Mouse (Mus musculus) lung, postnatal 0 days (tissue): ENCODE data around the gene Abcb7. TPM values are rescaled to one million over a fixed set of nuclear protein-coding genes. Genes with fewer than 3 reads are reported as not detected.
A peak's percentile ranks its signal among the peaks of the same experiment; 100 is the strongest.
"Not testable (repeated sequence)": the region's sequence is repeated elsewhere in the genome, so short reads cannot be mapped to it uniquely, and the experiment has no call there.

Experiments
- ATAC-seq: fragments of 200-750 bp; cut with Nextera tagmentation; 2 replicates; pipeline ENCODE4 v1.8.0; 2017; ENCODE audit warnings: moderate library complexity
- DNase-seq: peaks from one replicate; pipeline ENCODE4 v3.0.0-alpha.2; 2016; ENCODE audit warnings: low spot score
- H3K27ac ChIP-seq: fragments of 300-500 bp; sonication (generic); 2 replicates; pipeline ENCODE4 v1.5.1; 2014; ENCODE audit warnings: antibody characterized with exemption, mild to moderate bottlenecking, low read length, mixed read lengths
- H3K27me3 ChIP-seq: fragments of 300-500 bp; sonication (generic); replicated peaks from 2 replicates; pipeline ENCODE4 v1.6.1; 2014; ENCODE audit warnings: low read length, mixed read lengths; ENCODE audit not compliant: insufficient read depth
- H3K36me3 ChIP-seq: fragments of 300-500 bp; sonication (generic); 2 replicates; pipeline ENCODE4 v1.6.1; 2014; ENCODE audit warnings: low read length, mixed read lengths; ENCODE audit not compliant: insufficient read depth
- H3K4me1 ChIP-seq: fragments of 300-500 bp; sonication (generic); 2 replicates; pipeline ENCODE4 v1.6.1; 2014; ENCODE audit warnings: antibody characterized with exemption, low read depth, low read length, mixed read lengths; ENCODE audit not compliant: insufficient read depth
- H3K4me2 ChIP-seq: fragments of 300-500 bp; sonication (generic); replicated peaks from 2 replicates; pipeline ENCODE4 v1.6.1; 2014; ENCODE audit warnings: low read depth, mild to moderate bottlenecking, low read length, moderate library complexity, mixed read lengths
- H3K4me3 ChIP-seq: fragments of 300-500 bp; sonication (generic); 2 replicates; pipeline ENCODE4 v1.5.1; 2014; ENCODE audit warnings: low read depth, low read length
- H3K9ac ChIP-seq: fragments of 300-500 bp; sonication (generic); replicated peaks from 2 replicates; pipeline ENCODE4 v1.6.1; 2014; ENCODE audit warnings: low read depth, mild to moderate bottlenecking
- H3K9me3 ChIP-seq: fragments of 300-500 bp; sonication (generic); 2 replicates; pipeline ENCODE4 v1.6.1; 2016; ENCODE audit warnings: low read length, mixed read lengths
- CTCF ChIP-seq: IDR thresholded peaks from 2 replicates; pipeline ENCODE4 v1.5.1; 2016; ENCODE audit warnings: antibody characterized with exemption, mild to moderate bottlenecking
- EP300 ChIP-seq: IDR thresholded peaks from 2 replicates; pipeline ENCODE4 v1.6.1; 2016; ENCODE audit warnings: antibody characterized with exemption, mild to moderate bottlenecking, control low read depth
- WGBS: fragments of 180-500 bp; shearing (Covaris S2); extraction: QIAGEN DNeasy Blood & Tissue Kit; methylation state at CpG from one replicate; pipeline ENCODE4 v1.1.7; 2014; 5-methylcytosine and 5-hydroxymethylcytosine counted together
- polyA plus RNA-seq: library from polyadenylated mRNA; unstranded; fragments of >200 nt; fragmentation: Nextera tagmentation; extraction: Ambion mirVana; gene quantifications from 2 replicates; pipeline ENCODE4 v1.2.1, GENCODE M21; 2015

Gene Abcb7
- polyA plus RNA-seq, 1 experiment from 2014 or later = 3.4 TPM

- Histone ChIP-seq H3K27me3 (no peaks in the 10 kb centered on the region), H3K27ac (no peak overlapping the region), H3K9me3 (no peaks in the 10 kb centered on the region), H3K4me3 (no peak overlapping the region), H3K9ac (no peak overlapping the region), H3K36me3 (no peaks in the 10 kb centered on the region), H3K4me2 (no peak overlapping the region), H3K4me1 (no peaks in the 10 kb centered on the region)
- TF ChIP-seq CTCF (no peak), EP300 (no peak)
- DNase-seq (no peak), ATAC-seq (no peak)
Measured at GRCm38 (mm10) chrX:104408137-104408536, 5.5 kb downstream of the Abcb7 start.

GRCm38 (mm10) chrX:104402463-104402862 is 11.2 kb downstream of the Abcb7 start:
- H3K27ac ChIP-seq = no peak overlapping the region
- ATAC-seq (no peak), DNase-seq (no peak)
- H3K9ac ChIP-seq = no peak overlapping the region
- H3K36me3 ChIP-seq = no peaks in the 10 kb centered on the region
- no peaks in the 10 kb centered on the region for H3K27me3 ChIP-seq
- H3K4me2 ChIP-seq = no peak overlapping the region
- H3K4me1 ChIP-seq = no peaks in the 10 kb centered on the region
- TF ChIP-seq EP300 (no peak), CTCF (no peak)
- no peaks in the 10 kb centered on the region for H3K9me3 ChIP-seq
- no peak overlapping the region for H3K4me3 ChIP-seq
- WGBS = 66% methylated on average over 5 of the region's 5 CpGs

- Histone ChIP-seq H3K27ac (no peak overlapping the region), H3K36me3 (no peaks in the 10 kb centered on the region), H3K9ac (no peak overlapping the region), H3K4me1 (no peaks in the 10 kb centered on the region), H3K9me3 (no peaks in the 10 kb centered on the region), H3K4me3 (no peak overlapping the region), H3K4me2 (no peak overlapping the region), H3K27me3 (no peaks in the 10 kb centered on the region)
- DNase-seq (no peak), ATAC-seq (no peak)
- WGBS = 42% methylated on average over 1 of the region's 1 CpGs
- TF ChIP-seq EP300 (no peak), CTCF (no peak)
Measured at GRCm38 (mm10) chrX:104401134-104401533, 12.5 kb downstream of the Abcb7 start.

GRCm38 (mm10) chrX:104397526-104397925 is 16.1 kb downstream of the Abcb7 start:
- TF ChIP-seq CTCF (no peak), EP300 (no peak)
- H3K4me2 ChIP-seq = no peak overlapping the region
- no peak overlapping the region for H3K9ac ChIP-seq
- DNase-seq = no peak
- ATAC-seq = no peak
- H3K4me3 ChIP-seq = no peak overlapping the region
- no peaks in the 10 kb centered on the region for H3K4me1 ChIP-seq
- no peak overlapping the region for H3K27ac ChIP-seq
- no peaks in the 10 kb centered on the region for H3K27me3 ChIP-seq
- H3K36me3 ChIP-seq = no peaks in the 10 kb centered on the region
- H3K9me3 ChIP-seq = no peaks in the 10 kb centered on the region
- WGBS = 69% methylated on average over 1 of the region's 1 CpGs

- Histone ChIP-seq H3K4me1 (no peaks in the 10 kb centered on the region), H3K27ac (no peak overlapping the region), H3K4me2 (no peak overlapping the region), H3K4me3 (no peak overlapping the region), H3K36me3 (no peaks in the 10 kb centered on the region), H3K9ac (no peak overlapping the region), H3K27me3 (no peaks in the 10 kb centered on the region), H3K9me3 (no peaks in the 10 kb centered on the region)
- ATAC-seq (no peak), DNase-seq (no peak)
- no peak for TF ChIP-seq EP300
- TF ChIP-seq CTCF = no peak
Measured at GRCm38 (mm10) chrX:104359686-104360085, 54.0 kb downstream of the Abcb7 start.

GRCm38 (mm10) chrX:104355842-104356241 is 57.8 kb downstream of the Abcb7 start:
- H3K27ac ChIP-seq = no peak overlapping the region
- WGBS = 77% methylated on average over 1 of the region's 1 CpGs
- DNase-seq (no peak), ATAC-seq (no peak)
- no peaks in the 10 kb centered on the region for H3K27me3 ChIP-seq
- H3K4me2 ChIP-seq = no peak overlapping the region
- no peak overlapping the region for H3K4me3 ChIP-seq
- H3K9ac ChIP-seq = no peak overlapping the region
- H3K36me3 ChIP-seq = no peaks in the 10 kb centered on the region
- TF ChIP-seq CTCF = no peak
- no peak for TF ChIP-seq EP300
- H3K4me1 ChIP-seq = no peaks in the 10 kb centered on the region
- H3K9me3 ChIP-seq = no peaks in the 10 kb centered on the region

GRCm38 (mm10) chrX:104348146-104348545 is 65.5 kb downstream of the Abcb7 start:
- not testable (repeated sequence) for H3K4me2 ChIP-seq, DNase-seq
- WGBS = 94% methylated on average over 24 of the region's 31 CpGs

More at GRCm38 (mm10) chrX:104348146-104348545, 65.5 kb downstream of the Abcb7 start:
- H3K27me3 ChIP-seq, H3K4me1 ChIP-seq, H3K36me3 ChIP-seq, H3K27ac ChIP-seq, H3K9ac ChIP-seq, H3K9me3 ChIP-seq, H3K4me3 ChIP-seq: not testable (repeated sequence)
- peak; percentile 63; the same call in 1 of the 2 replicates for ATAC-seq
